Mouse (Mus musculus): ENCODE measurements around the gene Stat3.
A peak's percentile ranks its signal among the peaks of the same experiment; 100 is the strongest.

The Stat3 gene

DNA sequence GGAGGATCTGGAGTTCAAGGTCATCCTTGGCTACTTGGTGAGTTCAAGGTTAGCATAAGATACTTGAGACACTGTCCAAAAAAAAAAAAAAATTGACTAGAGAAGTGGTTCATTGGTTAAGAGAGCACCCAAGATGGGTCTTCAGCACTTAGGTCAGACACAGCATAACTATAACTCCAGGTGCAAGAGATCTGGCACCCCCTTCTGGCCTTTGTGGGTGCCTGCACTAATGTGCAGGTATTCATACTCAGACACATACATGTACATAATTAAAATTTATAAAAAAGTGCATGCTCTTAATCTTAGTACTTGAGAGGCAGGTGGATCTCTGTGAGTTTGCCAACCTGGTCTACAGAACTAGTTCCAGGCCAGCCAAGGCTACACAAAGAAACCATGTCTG, 8.2 kb upstream of the Stat3 start:
- no peak for TF ChIP-seq NANOG (IDR thresholded peaks at IDR 0.05; ENCODE audit: borderline replicate concordance, low read length)
- no peak for TF ChIP-seq POU5F1 (IDR thresholded peaks at IDR 0.05; ENCODE audit: borderline replicate concordance, low read length)
- TF ChIP-seq CTCF (conservative IDR thresholded peaks at IDR 0.05; ENCODE audit: low read length) = peak; percentile 67
- Histone ChIP-seq H3K9me3 (ENCODE audit: low read length) (peaks cover 11% of the 10 kb centered on the region), H3K36me3 (ENCODE audit: insufficient read depth, low read length) (no peaks in the 10 kb centered on the region), H3K27me3 (ENCODE audit: insufficient read depth, low read length) (no peaks in the 10 kb centered on the region; the same call in 1 of the 2 replicates), H3K4me1 (replicated peaks; ENCODE audit: low read depth, low read length) (peaks cover 10% of the 10 kb centered on the region), H3K4me3 (replicated peaks; ENCODE audit: low read length) (no peak overlapping the region)

DNA sequence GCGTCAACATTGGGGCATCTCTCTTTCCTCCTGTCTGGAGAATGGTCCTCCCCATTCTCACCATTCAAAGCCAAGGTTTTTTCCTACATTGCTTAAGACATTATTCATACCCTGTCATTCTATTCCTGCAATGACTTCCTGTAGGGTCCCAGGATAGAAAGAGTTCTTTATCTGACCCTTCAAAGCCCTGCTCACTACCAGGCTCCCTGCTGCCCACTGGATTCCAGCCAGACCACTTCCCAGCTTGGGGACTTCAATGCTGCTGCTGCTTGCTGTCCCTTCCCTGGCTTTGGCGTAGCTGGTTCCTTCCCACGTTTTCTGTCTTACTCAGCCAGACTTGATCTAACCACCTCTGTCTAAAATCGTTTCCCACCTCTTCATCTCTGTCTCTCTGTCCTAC, 7.5 kb upstream of the Stat3 start:
- TF ChIP-seq POU5F1 (IDR thresholded peaks at IDR 0.05; ENCODE audit: borderline replicate concordance, low read length) (no peak), NANOG (IDR thresholded peaks at IDR 0.05; ENCODE audit: borderline replicate concordance, low read length) (no peak), CTCF (conservative IDR thresholded peaks at IDR 0.05; ENCODE audit: low read length) (no peak; the same call in 1 of the 2 replicates)
- Histone ChIP-seq H3K9me3 (ENCODE audit: low read length) (peaks cover 11% of the 10 kb centered on the region), H3K36me3 (ENCODE audit: insufficient read depth, low read length) (no peaks in the 10 kb centered on the region), H3K4me3 (replicated peaks; ENCODE audit: low read length) (no peak overlapping the region), H3K27me3 (ENCODE audit: insufficient read depth, low read length) (no peaks in the 10 kb centered on the region; the same call in 1 of the 2 replicates), H3K4me1 (replicated peaks; ENCODE audit: low read depth, low read length) (peaks cover 3% of the 10 kb centered on the region; the same call in 1 of the 2 replicates)

DNA sequence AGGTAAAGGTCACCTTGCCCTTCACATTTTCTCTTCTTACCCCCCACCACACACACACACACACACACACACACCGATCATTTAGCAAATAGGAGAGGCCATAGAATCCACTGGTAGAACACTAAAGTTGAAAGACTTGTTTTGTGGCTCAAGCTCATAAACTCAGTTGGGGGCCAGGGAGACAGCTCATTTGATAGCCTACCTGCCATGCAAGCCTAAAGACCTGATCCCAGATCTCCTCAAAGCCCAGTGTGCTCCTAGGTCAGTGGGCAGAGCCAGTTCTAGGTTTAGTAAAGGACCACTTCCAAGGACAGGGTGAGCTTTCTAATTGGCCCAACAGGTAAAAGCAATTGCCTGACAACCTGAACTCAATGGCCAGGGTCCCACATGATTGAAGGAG, 3.0 kb upstream of the Stat3 start:
- Histone ChIP-seq H3K36me3 (ENCODE audit: insufficient read depth, low read length) (peaks cover 3% of the 10 kb centered on the region; the same call in 1 of the 2 replicates), H3K4me1 (replicated peaks; ENCODE audit: low read depth, low read length) (peaks cover 22% of the 10 kb centered on the region), H3K4me3 (replicated peaks; ENCODE audit: low read length) (no peak overlapping the region), H3K9me3 (ENCODE audit: low read length) (peaks cover 4% of the 10 kb centered on the region; the same call in 1 of the 2 replicates), H3K27me3 (ENCODE audit: insufficient read depth, low read length) (no peaks in the 10 kb centered on the region; the same call in 1 of the 2 replicates)
- no peak for TF ChIP-seq CTCF (conservative IDR thresholded peaks at IDR 0.05; ENCODE audit: low read length)
- no peak for TF ChIP-seq NANOG (IDR thresholded peaks at IDR 0.05; ENCODE audit: borderline replicate concordance, low read length)
- no peak for TF ChIP-seq POU5F1 (IDR thresholded peaks at IDR 0.05; ENCODE audit: borderline replicate concordance, low read length)

DNA sequence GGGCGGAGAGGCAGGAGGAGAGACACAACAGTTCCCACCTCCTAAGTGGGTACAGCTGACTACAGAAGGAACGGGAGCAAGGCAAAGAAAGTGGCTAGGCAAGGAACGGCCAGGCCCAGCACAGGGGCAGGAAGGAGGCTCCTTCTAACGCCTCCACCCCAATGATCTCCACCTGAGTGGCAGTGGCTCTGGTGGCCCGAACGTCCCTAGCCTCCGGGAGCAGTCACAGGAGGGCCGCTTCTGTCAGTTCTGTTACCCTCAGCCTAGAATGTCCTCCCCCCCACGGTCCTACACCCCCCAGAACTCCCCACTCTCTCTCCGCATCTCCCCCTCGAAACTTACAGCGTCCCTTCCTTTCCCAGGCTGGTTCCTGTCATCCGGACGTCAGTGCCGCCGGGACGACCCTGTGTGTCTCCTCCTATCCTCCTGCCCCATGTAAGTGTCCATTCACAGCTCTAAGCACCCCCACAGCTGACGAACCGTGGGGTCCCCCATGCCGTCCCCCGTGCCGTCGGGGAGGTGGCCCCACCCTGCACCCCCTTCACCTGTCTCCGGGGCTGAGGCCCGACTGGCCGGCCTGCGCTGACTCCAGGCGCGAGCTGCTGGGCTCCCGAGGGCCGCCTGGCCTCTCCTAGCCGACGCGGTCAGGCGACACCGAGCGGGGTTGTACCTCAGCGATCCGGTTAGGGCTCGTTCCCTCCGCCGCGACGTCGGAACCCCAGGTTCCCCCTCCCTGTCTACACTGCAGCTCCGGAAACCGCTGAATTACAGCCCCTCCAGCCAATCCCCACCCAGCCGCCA, 429 bp downstream of the Stat3 start:
- Histone ChIP-seq H3K4me1 (replicated peaks; ENCODE audit: low read depth, low read length) (peaks cover 55% of the 10 kb centered on the region), H3K4me3 (replicated peaks; ENCODE audit: low read length) (peak overlapping the region; percentile 99), H3K36me3 (ENCODE audit: insufficient read depth, low read length) (peaks cover 14% of the 10 kb centered on the region), H3K27me3 (ENCODE audit: insufficient read depth, low read length) (no peaks in the 10 kb centered on the region), H3K9me3 (ENCODE audit: low read length) (no peaks in the 10 kb centered on the region)
- TF ChIP-seq POU5F1 (IDR thresholded peaks at IDR 0.05; ENCODE audit: borderline replicate concordance, low read length) = no peak
- no peak for TF ChIP-seq NANOG (IDR thresholded peaks at IDR 0.05; ENCODE audit: borderline replicate concordance, low read length)
- TF ChIP-seq CTCF (conservative IDR thresholded peaks at IDR 0.05; ENCODE audit: low read length) = no peak

DNA sequence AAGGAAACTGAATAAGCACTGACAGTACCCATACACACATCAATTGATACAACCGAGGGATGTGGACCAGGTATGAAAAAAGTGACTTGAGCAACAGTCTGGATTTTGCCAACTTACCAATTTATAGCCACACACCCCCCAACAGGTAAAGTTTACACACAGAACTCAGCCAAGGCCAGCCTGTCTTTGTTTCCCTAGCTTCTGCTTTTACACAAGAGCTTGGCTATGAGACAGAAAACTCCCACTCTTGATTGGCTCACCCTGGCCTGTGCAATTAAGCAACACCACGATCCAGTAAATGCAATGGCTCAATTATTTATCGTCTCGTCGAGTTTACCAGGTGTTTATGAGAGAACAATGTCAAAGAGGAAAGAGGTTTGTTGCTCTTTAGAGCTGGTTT, 1.2 kb downstream of the Stat3 start:
- Histone ChIP-seq H3K9me3 (ENCODE audit: low read length) (no peaks in the 10 kb centered on the region), H3K4me1 (replicated peaks; ENCODE audit: low read depth, low read length) (peaks cover 59% of the 10 kb centered on the region), H3K27me3 (ENCODE audit: insufficient read depth, low read length) (no peaks in the 10 kb centered on the region), H3K36me3 (ENCODE audit: insufficient read depth, low read length) (peaks cover 22% of the 10 kb centered on the region), H3K4me3 (replicated peaks; ENCODE audit: low read length) (peak overlapping the region; percentile 99)
- TF ChIP-seq NANOG (IDR thresholded peaks at IDR 0.05; ENCODE audit: borderline replicate concordance, low read length) = no peak
- TF ChIP-seq CTCF (conservative IDR thresholded peaks at IDR 0.05; ENCODE audit: low read length) = no peak
- TF ChIP-seq POU5F1 (IDR thresholded peaks at IDR 0.05; ENCODE audit: borderline replicate concordance, low read length) = no peak

DNA sequence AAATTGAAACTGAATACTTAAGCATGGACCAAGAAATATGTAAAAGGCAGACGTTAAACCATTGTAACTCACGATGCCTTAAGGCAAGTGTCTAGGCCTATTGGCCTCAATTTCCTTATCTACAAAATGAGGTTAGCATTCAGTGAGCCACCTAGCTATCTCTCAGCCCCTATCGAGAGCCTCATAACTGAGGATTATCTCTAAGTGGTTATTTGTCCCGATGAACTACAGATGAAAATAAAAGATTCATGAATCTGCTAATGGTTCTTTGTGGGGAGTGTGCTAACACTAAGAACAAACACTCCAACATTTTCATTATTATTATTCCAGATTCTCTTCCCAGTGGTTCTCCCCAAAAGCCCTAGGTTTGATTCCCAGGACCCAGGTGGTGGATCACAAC, 2.0 kb downstream of the Stat3 start:
- Histone ChIP-seq H3K4me3 (replicated peaks; ENCODE audit: low read length) (peak overlapping the region; percentile 99; the same call in 1 of the 2 replicates), H3K4me1 (replicated peaks; ENCODE audit: low read depth, low read length) (peaks cover 59% of the 10 kb centered on the region), H3K36me3 (ENCODE audit: insufficient read depth, low read length) (peaks cover 30% of the 10 kb centered on the region), H3K27me3 (ENCODE audit: insufficient read depth, low read length) (no peaks in the 10 kb centered on the region), H3K9me3 (ENCODE audit: low read length) (no peaks in the 10 kb centered on the region)
- no peak for TF ChIP-seq CTCF (conservative IDR thresholded peaks at IDR 0.05; ENCODE audit: low read length)
- TF ChIP-seq NANOG (IDR thresholded peaks at IDR 0.05; ENCODE audit: borderline replicate concordance, low read length) = no peak
- TF ChIP-seq POU5F1 (IDR thresholded peaks at IDR 0.05; ENCODE audit: borderline replicate concordance, low read length) = no peak

DNA sequence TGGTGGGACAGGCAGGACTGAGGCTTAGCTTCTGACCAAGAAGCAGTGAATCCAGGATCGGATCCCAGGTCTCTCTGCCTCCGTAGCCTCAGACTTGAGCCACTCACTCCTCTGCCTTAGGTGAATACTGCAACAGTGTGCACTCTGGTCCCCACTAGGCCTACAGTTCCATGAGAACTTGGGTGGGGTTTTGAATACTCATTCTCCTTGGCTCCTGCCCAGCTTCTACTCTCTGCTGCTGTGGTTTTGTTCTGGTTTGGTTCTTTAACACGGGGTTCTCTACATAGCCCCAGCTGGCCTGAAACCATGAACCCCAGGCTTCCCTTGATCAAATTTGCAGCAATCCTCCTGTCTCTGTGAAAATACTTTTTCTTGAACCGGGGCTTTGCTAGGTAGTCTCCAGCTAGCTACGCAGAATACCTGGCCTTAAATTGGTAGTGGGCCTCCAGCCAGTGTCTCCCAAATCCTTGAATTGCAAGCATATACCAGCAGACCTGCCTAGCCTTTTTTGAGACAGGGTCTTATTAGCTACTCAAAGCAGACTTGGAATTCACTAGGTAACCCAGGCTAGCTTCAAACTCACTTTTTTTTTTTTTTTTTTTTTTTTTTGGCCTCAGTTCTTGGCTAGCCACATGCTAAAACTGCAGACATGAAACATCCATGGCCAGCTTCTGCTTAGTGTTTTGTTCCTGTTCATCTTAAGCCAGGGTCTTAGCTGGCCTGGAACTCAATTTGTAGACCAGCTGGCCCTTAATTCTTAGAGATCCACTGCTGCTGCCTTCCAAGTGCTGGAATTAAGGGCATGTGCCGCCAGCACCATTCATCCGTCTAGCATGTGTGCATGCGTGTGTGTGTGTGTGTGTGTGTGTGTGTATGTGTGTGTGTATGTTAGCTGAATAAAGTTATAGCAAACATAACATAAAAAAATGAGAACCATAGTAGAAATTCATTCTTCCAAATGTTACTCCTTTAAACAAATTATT, 3.7 kb downstream of the Stat3 start:
- Histone ChIP-seq H3K4me1 (replicated peaks; ENCODE audit: low read depth, low read length) (peaks cover 73% of the 10 kb centered on the region), H3K4me3 (replicated peaks; ENCODE audit: low read length) (no peak overlapping the region; the same call in 1 of the 2 replicates), H3K36me3 (ENCODE audit: insufficient read depth, low read length) (peaks cover 44% of the 10 kb centered on the region), H3K9me3 (ENCODE audit: low read length) (no peaks in the 10 kb centered on the region), H3K27me3 (ENCODE audit: insufficient read depth, low read length) (no peaks in the 10 kb centered on the region)
- no peak for TF ChIP-seq CTCF (conservative IDR thresholded peaks at IDR 0.05; ENCODE audit: low read length)
- no peak for TF ChIP-seq NANOG (IDR thresholded peaks at IDR 0.05; ENCODE audit: borderline replicate concordance, low read length)
- no peak for TF ChIP-seq POU5F1 (IDR thresholded peaks at IDR 0.05; ENCODE audit: borderline replicate concordance, low read length)

Data from E14TG2a.4 (cell line).